Comparison of ENCODE assay signal across 8 mouse cellular contexts in genomic region chr15:26895761-26896160, GRCm38 (mm10). TPM values are rescaled to one million over a fixed set of nuclear protein-coding genes. Genes with fewer than 3 reads are reported as not detected.
DNase-seq lines count a peak whose midpoint lies in the region; ATAC-seq and TF ChIP-seq lines count a peak whose summit lies in the region.

No protein-coding gene starts in this region.

- no peaks in the 10 kb centered on the region for H3K36me3 ChIP-seq in heart, embryonic 16.5 days (ENCODE audit: control insufficient read depth, insufficient read depth)
- no peaks in the 10 kb centered on the region for H3K36me3 ChIP-seq in lung, postnatal 0 days (ENCODE audit: insufficient read depth, low read length)

- WGBS in heart, embryonic 16.5 days: under 1% methylated on average over 14 of the region's 14 CpGs
- 0% methylated on average over 14 of the region's 14 CpGs for WGBS in lung, postnatal 0 days

- H3K27ac ChIP-seq in heart, embryonic 16.5 days (ENCODE audit: low read length): peak overlapping the region; percentile 91
- peak overlapping the region; percentile 92 for H3K27ac ChIP-seq in lung, postnatal 0 days (ENCODE audit: low read length)

- H3K9me3 ChIP-seq in heart, embryonic 16.5 days (replicated peaks; ENCODE audit: control insufficient read depth, low read length): no peaks in the 10 kb centered on the region
- no peaks in the 10 kb centered on the region for H3K9me3 ChIP-seq in lung, postnatal 0 days (ENCODE audit: low read length)

- H3K9ac ChIP-seq in heart, embryonic 16.5 days (ENCODE audit: low read length): peak overlapping the region; percentile 81
- H3K9ac ChIP-seq in lung, postnatal 0 days (replicated peaks; ENCODE audit: low read depth): peak overlapping the region; percentile 62

- TF ChIP-seq EP300 in lung, postnatal 0 days (IDR thresholded peaks at IDR 0.05): no peak

- DNase-seq in frontal cortex, adult 2 months (ENCODE audit: extremely low spot score in 1 of 2, low spot score in 1 of 2): no peak
- DNase-seq in ES-CJ7 (ENCODE audit: low read depth, low spot score): peak; percentile 44
- DNase-seq in lung, postnatal 0 days (ENCODE audit: low spot score): peak; percentile 82
- DNase-seq in B cell, adult 2 months: no peak
- no peak for DNase-seq in left cerebral cortex, adult 9 months (ENCODE audit: low spot score in 2 of 2)
- DNase-seq in Muller cell, postnatal 12 days (ENCODE audit: inconsistent ontology term): no peak

- no peaks in the 10 kb centered on the region for H3K27me3 ChIP-seq in heart, embryonic 16.5 days (ENCODE audit: control insufficient read depth, insufficient read depth, low read length)
- H3K27me3 ChIP-seq in lung, postnatal 0 days (replicated peaks; ENCODE audit: insufficient read depth, low read length): no peaks in the 10 kb centered on the region

- peak overlapping the region; percentile 71 for H3K4me3 ChIP-seq in heart, embryonic 16.5 days (ENCODE audit: low read length)
- H3K4me3 ChIP-seq in lung, postnatal 0 days (ENCODE audit: low read depth, low read length): peak overlapping the region; percentile 75

- TF ChIP-seq CTCF in lung, postnatal 0 days (IDR thresholded peaks at IDR 0.05): no peak

- ATAC-seq in frontal cortex, adult (ENCODE audit: low TSS enrichment): peak; percentile 14; the same call in 1 of the 2 replicates
- peak; percentile 35; the same call in 1 of the 2 replicates for ATAC-seq in heart, embryonic 16.5 days (replicated peaks; ENCODE audit: extremely low read depth, insufficient read depth, low FRiP score)
- peak; percentile 43 for ATAC-seq in lung, postnatal 0 days

- H3K4me1 ChIP-seq in heart, embryonic 16.5 days (ENCODE audit: control insufficient read depth, insufficient read depth, low read length): no peaks in the 10 kb centered on the region
- no peaks in the 10 kb centered on the region for H3K4me1 ChIP-seq in lung, postnatal 0 days (ENCODE audit: insufficient read depth, low read depth, low read length)

- peak overlapping the region; percentile 94 for H3K4me2 ChIP-seq in heart, embryonic 16.5 days (ENCODE audit: low read depth, low read length)
- peak overlapping the region; percentile 85 for H3K4me2 ChIP-seq in lung, postnatal 0 days (replicated peaks; ENCODE audit: low read depth, low read length)

RNA-seq across cellular contexts. Expression of gene Fbxl7, which starts 0.4 kb away (rescaled TPM):
- 0.97 and 1.0 TPM in 2 replicates for polyA plus RNA-seq in frontal cortex, adult 2 months (2012; rRNA removed)
- polyA plus RNA-seq in heart, embryonic 16.5 days (2015; fragmentation: Nextera tagmentation; extraction: Ambion mirVana): 7.3 and 8.5 TPM in 2 replicates
- polyA plus RNA-seq in lung, postnatal 0 days (2015; fragmentation: Nextera tagmentation; extraction: Ambion mirVana): 7.5 and 9.5 TPM in 2 replicates

Comparison
In these comparisons a context has a peak if more than half of its experiments do, and no peak if none do; other contexts are left out.
1. DNase-seq: peak in ES-CJ7 (single experiment) and lung, postnatal 0 days (single experiment); none in frontal cortex, adult 2 months (0 of 2), B cell, adult 2 months (0 of 2), left cerebral cortex, adult 9 months (0 of 2) and Muller cell, postnatal 12 days (single experiment).
2. Peak in every context shown above with its lines, with median percentiles within 50 percentile points of each other: ATAC-seq.